Mouse (Mus musculus): Measurements from ENCODE around the gene Chrnb2. TPM values are rescaled to one million over a fixed set of nuclear protein-coding genes. Genes with fewer than 3 reads are reported as not detected.

The Chrnb2 gene
- polyA plus RNA-seq, 1 experiment from 2014 or later: 12.0 TPM

GRCm38 (mm10) chr3:89788680-89789352, 24.4 kb upstream of the Chrnb2 start:
- no peaks in the 10 kb centered on the region for H3K36me3 ChIP-seq (ENCODE audit: control insufficient read depth, insufficient read depth, low read length)

GRCm38 (mm10) chr3:89786275-89786674, 21.8 kb upstream of the Chrnb2 start:
- no peak overlapping the region for H3K4me3 ChIP-seq (ENCODE audit: low read depth, low read length)
- peaks cover 9% of the 10 kb centered on the region; the same call in 1 of the 2 replicates for H3K36me3 ChIP-seq (ENCODE audit: control insufficient read depth, insufficient read depth, low read length)
- no peaks in the 10 kb centered on the region for H3K4me1 ChIP-seq (replicated peaks; ENCODE audit: control insufficient read depth, insufficient read depth, low read length)
- ATAC-seq (ENCODE audit: low FRiP score) (no peak), DNase-seq (ENCODE audit: low spot score) (no peak)
- no peak overlapping the region for H3K27ac ChIP-seq (ENCODE audit: low read depth, low read length)
- H3K27me3 ChIP-seq (ENCODE audit: control insufficient read depth, insufficient read depth, low read length): no peaks in the 10 kb centered on the region
- 75% methylated on average over 6 of the region's 6 CpGs for WGBS
- H3K9ac ChIP-seq (ENCODE audit: low read depth, low read length): no peak overlapping the region
- no peak overlapping the region for H3K4me2 ChIP-seq (replicated peaks; ENCODE audit: low read depth, low read length)
- no peaks in the 10 kb centered on the region for H3K9me3 ChIP-seq (ENCODE audit: control insufficient read depth, low read length)

More at GRCm38 (mm10) chr3:89788680-89789352, 24.4 kb upstream of the Chrnb2 start:
- Histone ChIP-seq H3K27ac (ENCODE audit: low read depth, low read length) (no peak overlapping the region), H3K9me3 (ENCODE audit: control insufficient read depth, low read length) (no peaks in the 10 kb centered on the region), H3K27me3 (ENCODE audit: control insufficient read depth, insufficient read depth, low read length) (no peaks in the 10 kb centered on the region), H3K4me3 (ENCODE audit: low read depth, low read length) (no peak overlapping the region), H3K4me2 (replicated peaks; ENCODE audit: low read depth, low read length) (no peak overlapping the region), H3K9ac (ENCODE audit: low read depth, low read length) (no peak overlapping the region), H3K4me1 (replicated peaks; ENCODE audit: control insufficient read depth, insufficient read depth, low read length) (no peaks in the 10 kb centered on the region)
- no peak for DNase-seq (ENCODE audit: low spot score)
- no peak for ATAC-seq (ENCODE audit: low FRiP score)
- 73% methylated on average over 16 of the region's 16 CpGs for WGBS

DNA sequence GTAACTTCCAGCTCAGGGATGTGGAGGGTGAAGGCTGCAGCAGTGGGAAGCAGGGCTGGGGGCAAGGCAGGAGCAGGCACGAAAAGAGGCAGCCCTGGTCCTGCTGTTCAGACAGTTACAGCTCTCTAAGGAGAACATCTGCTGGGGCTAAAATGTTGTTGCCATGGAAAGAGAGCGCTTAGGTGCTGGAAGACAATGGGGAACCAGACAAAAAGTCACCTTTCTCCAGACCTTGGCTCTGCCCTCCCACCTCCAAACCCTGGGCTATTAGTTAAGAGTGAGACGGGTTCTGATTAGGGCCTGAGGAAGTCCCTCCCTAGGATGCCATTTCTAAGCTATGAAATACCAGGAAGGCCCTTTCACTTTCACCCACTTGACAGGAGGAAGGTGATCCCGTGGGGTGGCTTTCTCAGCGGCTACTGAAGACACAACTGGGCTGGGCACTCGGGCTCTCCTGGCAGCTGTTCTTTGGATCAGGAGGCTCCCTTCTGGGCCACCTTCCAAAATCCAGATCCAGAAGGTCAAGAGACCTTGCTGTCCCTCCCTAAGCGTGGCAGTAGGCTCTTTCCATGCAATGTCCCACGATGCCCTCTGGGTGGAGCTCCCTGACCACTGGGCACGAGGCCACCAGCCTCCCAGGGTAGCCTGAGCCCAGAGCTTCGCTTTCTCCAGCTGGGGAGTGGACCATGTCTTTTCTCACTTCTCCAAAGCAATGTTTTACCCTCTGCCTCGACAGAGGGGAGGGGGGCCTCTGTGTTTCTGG, 20.7 kb upstream of the Chrnb2 start:
- no peaks in the 10 kb centered on the region for H3K9me3 ChIP-seq (ENCODE audit: control insufficient read depth, low read length)
- no peak overlapping the region for H3K4me2 ChIP-seq (replicated peaks; ENCODE audit: low read depth, low read length)
- no peak overlapping the region for H3K27ac ChIP-seq (ENCODE audit: low read depth, low read length)
- no peaks in the 10 kb centered on the region for H3K4me1 ChIP-seq (replicated peaks; ENCODE audit: control insufficient read depth, insufficient read depth, low read length)
- no peaks in the 10 kb centered on the region for H3K27me3 ChIP-seq (ENCODE audit: control insufficient read depth, insufficient read depth, low read length)
- H3K4me3 ChIP-seq (ENCODE audit: low read depth, low read length): no peak overlapping the region
- H3K36me3 ChIP-seq (ENCODE audit: control insufficient read depth, insufficient read depth, low read length): peaks cover 20% of the 10 kb centered on the region
- no peak overlapping the region for H3K9ac ChIP-seq (ENCODE audit: low read depth, low read length)
- DNase-seq (ENCODE audit: low spot score): peak; percentile 68
- no peak for ATAC-seq (ENCODE audit: low FRiP score)
- WGBS: 20% methylated on average over 11 of the region's 11 CpGs

GRCm38 (mm10) chr3:89781640-89782039, 17.2 kb upstream of the Chrnb2 start:
- no peak overlapping the region for H3K4me3 ChIP-seq (ENCODE audit: low read depth, low read length)
- ATAC-seq (ENCODE audit: low FRiP score) (no peak), DNase-seq (ENCODE audit: low spot score) (no peak)

GRCm38 (mm10) chr3:89780102-89780501, 15.7 kb upstream of the Chrnb2 start:
- Histone ChIP-seq H3K4me2 (replicated peaks; ENCODE audit: low read depth, low read length) (no peak overlapping the region), H3K9me3 (ENCODE audit: control insufficient read depth, low read length) (no peaks in the 10 kb centered on the region), H3K4me3 (ENCODE audit: low read depth, low read length) (no peak overlapping the region), H3K27ac (ENCODE audit: low read depth, low read length) (no peak overlapping the region), H3K36me3 (ENCODE audit: control insufficient read depth, insufficient read depth, low read length) (peaks cover 21% of the 10 kb centered on the region), H3K4me1 (replicated peaks; ENCODE audit: control insufficient read depth, insufficient read depth, low read length) (peaks cover 3% of the 10 kb centered on the region), H3K9ac (ENCODE audit: low read depth, low read length) (no peak overlapping the region), H3K27me3 (ENCODE audit: control insufficient read depth, insufficient read depth, low read length) (no peaks in the 10 kb centered on the region)
- no peak for DNase-seq (ENCODE audit: low spot score)
- WGBS: 88% methylated on average over 4 of the region's 4 CpGs
- ATAC-seq (ENCODE audit: low FRiP score): no peak

More at GRCm38 (mm10) chr3:89781640-89782039, 17.2 kb upstream of the Chrnb2 start:
- Histone ChIP-seq H3K4me2 (replicated peaks; ENCODE audit: low read depth, low read length) (no peak overlapping the region), H3K9ac (ENCODE audit: low read depth, low read length) (no peak overlapping the region), H3K4me1 (replicated peaks; ENCODE audit: control insufficient read depth, insufficient read depth, low read length) (no peaks in the 10 kb centered on the region), H3K9me3 (ENCODE audit: control insufficient read depth, low read length) (no peaks in the 10 kb centered on the region), H3K36me3 (ENCODE audit: control insufficient read depth, insufficient read depth, low read length) (peaks cover 21% of the 10 kb centered on the region), H3K27ac (ENCODE audit: low read depth, low read length) (no peak overlapping the region), H3K27me3 (ENCODE audit: control insufficient read depth, insufficient read depth, low read length) (no peaks in the 10 kb centered on the region)
- 91% methylated on average over 5 of the region's 5 CpGs for WGBS

DNA sequence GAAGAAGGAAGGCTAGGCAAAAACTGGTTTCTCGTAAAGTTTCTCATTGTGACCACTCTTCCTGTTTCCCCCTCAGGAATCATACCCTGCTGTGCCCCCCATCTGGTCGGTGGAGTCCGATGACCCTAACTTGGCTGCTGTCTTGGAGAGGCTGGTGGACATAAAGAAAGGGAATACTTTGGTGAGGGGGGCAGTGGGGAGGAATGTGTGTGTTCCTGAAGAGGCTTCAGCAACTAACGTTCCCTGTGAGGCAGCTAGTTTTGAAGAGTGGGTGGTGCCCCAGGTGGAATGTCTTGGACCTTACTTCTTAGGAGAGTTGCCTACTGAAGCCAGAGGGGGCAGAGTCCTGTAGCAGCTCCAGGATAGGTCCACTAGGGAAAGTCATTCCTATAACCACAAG, 11.6 kb upstream of the Chrnb2 start:
- H3K36me3 ChIP-seq (ENCODE audit: control insufficient read depth, insufficient read depth, low read length): peaks cover 10% of the 10 kb centered on the region
- no peak overlapping the region for H3K4me2 ChIP-seq (replicated peaks; ENCODE audit: low read depth, low read length)
- no peak for DNase-seq (ENCODE audit: low spot score)
- no peaks in the 10 kb centered on the region for H3K27me3 ChIP-seq (ENCODE audit: control insufficient read depth, insufficient read depth, low read length)
- H3K9ac ChIP-seq (ENCODE audit: low read depth, low read length): no peak overlapping the region
- no peak for ATAC-seq (ENCODE audit: low FRiP score)
- H3K4me3 ChIP-seq (ENCODE audit: low read depth, low read length): no peak overlapping the region
- 74% methylated on average over 4 of the region's 4 CpGs for WGBS
- no peaks in the 10 kb centered on the region for H3K9me3 ChIP-seq (ENCODE audit: control insufficient read depth, low read length)
- peaks cover 14% of the 10 kb centered on the region for H3K4me1 ChIP-seq (replicated peaks; ENCODE audit: control insufficient read depth, insufficient read depth, low read length)
- no peak overlapping the region for H3K27ac ChIP-seq (ENCODE audit: low read depth, low read length)

GRCm38 (mm10) chr3:89774236-89774960, 10.0 kb upstream of the Chrnb2 start:
- DNase-seq (ENCODE audit: low spot score) (no peak), ATAC-seq (ENCODE audit: low FRiP score) (no peak)
- 57% methylated on average over 15 of the region's 15 CpGs for WGBS
- no peaks in the 10 kb centered on the region for H3K27me3 ChIP-seq (ENCODE audit: control insufficient read depth, insufficient read depth, low read length)
- H3K36me3 ChIP-seq (ENCODE audit: control insufficient read depth, insufficient read depth, low read length): no peaks in the 10 kb centered on the region
- H3K4me2 ChIP-seq (replicated peaks; ENCODE audit: low read depth, low read length): peak overlapping the region; percentile 88
- H3K9me3 ChIP-seq (ENCODE audit: control insufficient read depth, low read length): no peaks in the 10 kb centered on the region
- peak overlapping the region; percentile 97; the same call in 1 of the 2 replicates for H3K27ac ChIP-seq (ENCODE audit: low read depth, low read length)
- H3K4me1 ChIP-seq (replicated peaks; ENCODE audit: control insufficient read depth, insufficient read depth, low read length): peaks cover 14% of the 10 kb centered on the region
- H3K4me3 ChIP-seq (ENCODE audit: low read depth, low read length): peak overlapping the region; percentile 90
- peak overlapping the region; percentile 100 for H3K9ac ChIP-seq (ENCODE audit: low read depth, low read length)

DNA sequence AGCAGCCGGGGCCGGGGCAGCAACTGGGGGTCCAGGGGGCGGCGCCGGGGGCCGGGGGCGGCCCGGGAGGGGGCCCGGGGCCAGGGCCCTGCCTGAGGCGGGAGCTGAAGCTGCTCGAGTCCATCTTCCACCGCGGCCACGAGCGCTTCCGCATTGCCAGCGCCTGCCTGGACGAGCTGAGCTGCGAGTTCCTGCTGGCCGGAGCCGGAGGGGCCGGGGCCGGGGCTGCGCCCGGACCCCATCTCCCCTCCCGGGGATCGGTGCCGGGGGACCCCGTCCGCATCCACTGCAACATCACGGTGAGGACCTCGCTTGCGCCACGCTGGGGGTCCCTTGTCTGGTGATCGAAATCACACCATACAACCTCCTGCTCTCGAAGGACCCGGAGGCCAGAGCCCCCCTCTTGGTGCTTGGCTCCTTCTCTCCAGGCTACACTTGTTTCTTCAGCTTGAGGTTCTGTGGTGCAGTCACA, 9.3 kb upstream of the Chrnb2 start:
- Histone ChIP-seq H3K36me3 (ENCODE audit: control insufficient read depth, insufficient read depth, low read length) (no peaks in the 10 kb centered on the region), H3K27me3 (ENCODE audit: control insufficient read depth, insufficient read depth, low read length) (no peaks in the 10 kb centered on the region), H3K4me1 (replicated peaks; ENCODE audit: control insufficient read depth, insufficient read depth, low read length) (peaks cover 14% of the 10 kb centered on the region), H3K9ac (ENCODE audit: low read depth, low read length) (peak overlapping the region; percentile 100), H3K4me2 (replicated peaks; ENCODE audit: low read depth, low read length) (peak overlapping the region; percentile 88), H3K4me3 (ENCODE audit: low read depth, low read length) (peak overlapping the region; percentile 90), H3K9me3 (ENCODE audit: control insufficient read depth, low read length) (no peaks in the 10 kb centered on the region), H3K27ac (ENCODE audit: low read depth, low read length) (peak overlapping the region; percentile 97)
- ATAC-seq (ENCODE audit: low FRiP score) (peak; percentile 14), DNase-seq (ENCODE audit: low spot score) (peak; percentile 49)
- WGBS: 2% methylated on average over 35 of the region's 37 CpGs
